Mouse (Mus musculus): ENCODE data around the gene Serinc2. TPM values are rescaled to one million over a fixed set of nuclear protein-coding genes. Genes with fewer than 3 reads are reported as not detected.
A peak's percentile ranks its signal among the peaks of the same experiment; 100 is the strongest.

Gene Serinc2
- polyA plus RNA-seq, 1 experiment from 2014 or later, result 40.1 TPM

GRCm38 (mm10) chr4:130309254-130309653, 30.2 kb upstream of the Serinc2 start:
- Histone ChIP-seq H3K27ac (replicated peaks) (no peak overlapping the region), H3K9me3 (replicated peaks) (no peaks in the 10 kb centered on the region), H3K36me3 (peaks cover 9% of the 10 kb centered on the region), H3K4me3 (peak overlapping the region; percentile 62), H3K27me3 (ENCODE audit: low read depth, poor library complexity, severe bottlenecking) (peaks cover 77% of the 10 kb centered on the region), H3K4me1 (peaks cover 31% of the 10 kb centered on the region)
- WGBS, result 47% methylated on average over 8 of the region's 8 CpGs
- no peak for DNase-seq (ENCODE audit: low spot score)

GRCm38 (mm10) chr4:130308231-130309081, 29.5 kb upstream of the Serinc2 start, which contains the start of the genes Fabp3 and Gm10570:
TSS of gene Fabp3 (plus strand) at chr4:130308595.
TSS of gene Gm10570 (minus strand) at chr4:130308674.
- Histone ChIP-seq H3K27me3 (ENCODE audit: low read depth, poor library complexity, severe bottlenecking) (peaks cover 82% of the 10 kb centered on the region), H3K27ac (replicated peaks) (peak within 1 kb of the TSS; percentile 68), H3K36me3 (0 out of 2 replicates have a peak, but pooled peaks cover under 1% of the 10 kb centered on the region), H3K4me3 (peak within 1 kb of the TSS; percentile 62), H3K9me3 (replicated peaks) (no peaks in the 10 kb centered on the region), H3K4me1 (peaks cover 31% of the 10 kb centered on the region)
- DNase-seq (ENCODE audit: low spot score), result peak; percentile 67
- WGBS, result under 1% methylated on average over 52 of the region's 52 CpGs

GRCm38 (mm10) chr4:130307851-130308230, 28.8 kb upstream of the Serinc2 start:
- H3K27me3 ChIP-seq (ENCODE audit: low read depth, poor library complexity, severe bottlenecking), result peaks cover 84% of the 10 kb centered on the region

GRCm38 (mm10) chr4:130306796-130307630, 28.0 kb upstream of the Serinc2 start:
- Histone ChIP-seq H3K27ac (replicated peaks) (no peak overlapping the region), H3K4me3 (peak overlapping the region; percentile 62), H3K9me3 (replicated peaks) (no peaks in the 10 kb centered on the region), H3K27me3 (ENCODE audit: low read depth, poor library complexity, severe bottlenecking) (peaks cover 84% of the 10 kb centered on the region), H3K4me1 (peaks cover 40% of the 10 kb centered on the region), H3K36me3 (no peaks in the 10 kb centered on the region)
- WGBS, result 77% methylated on average over 10 of the region's 10 CpGs
- no peak for DNase-seq (ENCODE audit: low spot score)

More at GRCm38 (mm10) chr4:130307851-130308230, 28.8 kb upstream of the Serinc2 start:
- WGBS, result under 1% methylated on average over 23 of the region's 23 CpGs
- Histone ChIP-seq H3K36me3 (no peaks in the 10 kb centered on the region), H3K4me3 (peak overlapping the region; percentile 62), H3K4me1 (peaks cover 32% of the 10 kb centered on the region), H3K27ac (replicated peaks) (peak overlapping the region; percentile 43; the same call in 1 of the 2 replicates), H3K9me3 (replicated peaks) (no peaks in the 10 kb centered on the region)
- DNase-seq (ENCODE audit: low spot score), result peak; percentile 75

- no peak for DNase-seq (ENCODE audit: low spot score)
- Histone ChIP-seq H3K4me3 (no peak overlapping the region), H3K4me1 (peaks cover 40% of the 10 kb centered on the region), H3K27me3 (ENCODE audit: low read depth, poor library complexity, severe bottlenecking) (peaks cover 62% of the 10 kb centered on the region), H3K9me3 (replicated peaks) (no peaks in the 10 kb centered on the region), H3K36me3 (no peaks in the 10 kb centered on the region), H3K27ac (replicated peaks) (no peak overlapping the region)
- 39% methylated on average over 3 of the region's 3 CpGs for WGBS
These were observed 25.7 kb upstream of the Serinc2 start for GRCm38 (mm10) chr4:130304746-130305145.

- no peaks in the 10 kb centered on the region for H3K9me3 ChIP-seq (replicated peaks)
- H3K27me3 ChIP-seq (ENCODE audit: low read depth, poor library complexity, severe bottlenecking), result peaks cover 38% of the 10 kb centered on the region
- no peak overlapping the region for H3K4me3 ChIP-seq
- H3K27ac ChIP-seq (replicated peaks), result no peak overlapping the region
- H3K4me1 ChIP-seq, result peaks cover 20% of the 10 kb centered on the region
- WGBS, result 49% methylated on average over 12 of the region's 12 CpGs
- H3K36me3 ChIP-seq, result no peaks in the 10 kb centered on the region
- no peak for DNase-seq (ENCODE audit: low spot score)
These were observed 23.4 kb upstream of the Serinc2 start for GRCm38 (mm10) chr4:130302285-130302870.

GRCm38 (mm10) chr4:130299629-130300018, 20.6 kb upstream of the Serinc2 start:
- H3K4me1 ChIP-seq, result peaks cover 17% of the 10 kb centered on the region
- DNase-seq (ENCODE audit: low spot score), result no peak

GRCm38 (mm10) chr4:130298877-130299628, 20.0 kb upstream of the Serinc2 start:
- H3K36me3 ChIP-seq, result no peaks in the 10 kb centered on the region
- H3K4me3 ChIP-seq, result no peak overlapping the region
- H3K27me3 ChIP-seq (ENCODE audit: low read depth, poor library complexity, severe bottlenecking), result peaks cover 5% of the 10 kb centered on the region; the same call in 1 of the 2 replicates
- WGBS, result 82% methylated on average over 11 of the region's 11 CpGs
- no peaks in the 10 kb centered on the region for H3K9me3 ChIP-seq (replicated peaks)
- no peak overlapping the region for H3K27ac ChIP-seq (replicated peaks)
- no peak for DNase-seq (ENCODE audit: low spot score)
- peaks cover 14% of the 10 kb centered on the region; the same call in 1 of the 2 replicates for H3K4me1 ChIP-seq

More at GRCm38 (mm10) chr4:130299629-130300018, 20.6 kb upstream of the Serinc2 start:
- WGBS, result 73% methylated on average over 8 of the region's 8 CpGs
- Histone ChIP-seq H3K27me3 (ENCODE audit: low read depth, poor library complexity, severe bottlenecking) (peaks cover 10% of the 10 kb centered on the region), H3K4me3 (no peak overlapping the region), H3K9me3 (replicated peaks) (no peaks in the 10 kb centered on the region), H3K27ac (replicated peaks) (no peak overlapping the region), H3K36me3 (no peaks in the 10 kb centered on the region)

GRCm38 (mm10) chr4:130297123-130297529, 18.1 kb upstream of the Serinc2 start:
- Histone ChIP-seq H3K9me3 (replicated peaks) (no peaks in the 10 kb centered on the region), H3K27me3 (ENCODE audit: low read depth, poor library complexity, severe bottlenecking) (no peaks in the 10 kb centered on the region; the same call in 1 of the 2 replicates), H3K27ac (replicated peaks) (no peak overlapping the region), H3K4me1 (peaks cover 6% of the 10 kb centered on the region; the same call in 1 of the 2 replicates), H3K4me3 (no peak overlapping the region), H3K36me3 (no peaks in the 10 kb centered on the region)
- 22% methylated on average over 13 of the region's 13 CpGs for WGBS
- DNase-seq (ENCODE audit: low spot score), result peak; percentile 48

- no peak overlapping the region for H3K27ac ChIP-seq (replicated peaks)
- H3K36me3 ChIP-seq, result no peaks in the 10 kb centered on the region
- DNase-seq (ENCODE audit: low spot score), result no peak
- WGBS, result 86% methylated on average over 13 of the region's 13 CpGs
- no peak overlapping the region for H3K4me3 ChIP-seq
- H3K4me1 ChIP-seq, result peaks cover 5% of the 10 kb centered on the region; the same call in 1 of the 2 replicates
- H3K27me3 ChIP-seq (ENCODE audit: low read depth, poor library complexity, severe bottlenecking), result no peaks in the 10 kb centered on the region; the same call in 1 of the 2 replicates
- H3K9me3 ChIP-seq (replicated peaks), result no peaks in the 10 kb centered on the region
These were observed 17.4 kb upstream of the Serinc2 start for GRCm38 (mm10) chr4:130296243-130296965.

GRCm38 (mm10) chr4:130295047-130295745, 16.2 kb upstream of the Serinc2 start:
- 62% methylated on average over 23 of the region's 23 CpGs for WGBS
- no peak overlapping the region for H3K4me3 ChIP-seq
- peaks cover 5% of the 10 kb centered on the region; the same call in 1 of the 2 replicates for H3K4me1 ChIP-seq
- DNase-seq (ENCODE audit: low spot score), result no peak
- H3K9me3 ChIP-seq (replicated peaks), result no peaks in the 10 kb centered on the region
- no peak overlapping the region for H3K27ac ChIP-seq (replicated peaks)
- no peaks in the 10 kb centered on the region for H3K36me3 ChIP-seq
- no peaks in the 10 kb centered on the region for H3K27me3 ChIP-seq (ENCODE audit: low read depth, poor library complexity, severe bottlenecking)
